Mouse (Mus musculus): ENCODE data around the gene Nostrin. TPM values are rescaled to one million over a fixed set of nuclear protein-coding genes. Genes with fewer than 3 reads are reported as not detected.

Nostrin gene
- polyA plus RNA-seq (2021; fragmentation: Nextera tagmentation) = 2.1 and 2.4 TPM in 2 replicates
- long read RNA-seq, experiment 1, transcript Nostrin-201 (16 exons, 1,808 nt) = major isoform, 13 of 18 reads
- long read RNA-seq, experiment 1, partial matches to known transcripts = 0 of 18 reads
- long read RNA-seq, experiment 1, other reads (novel, unspliced or antisense) = 5 of 18 reads
- long read RNA-seq, experiment 2, partial matches to known transcripts = 4 of 5 reads
- long read RNA-seq, experiment 2, other reads (novel, unspliced or antisense) = 1 of 5 reads

GRCm38 (mm10) chr2:69135661-69136576 lies at the start of gene Nostrin:
Gene Nostrin, plus strand, starts transcription at chr2:69135800.

GRCm38 (mm10) chr2:69205791-69206351 lies 70.3 kb downstream of the Nostrin start, which contains the start of gene Spc25:
Gene Spc25, minus strand, starts transcription at chr2:69206194.

GRCm38 (mm10) chr2:69210773-69211172 lies 75.2 kb downstream of the Nostrin start, which contains the start of gene G6pc2:
Gene G6pc2, plus strand, starts transcription at chr2:69211073.

Other genes with a start within 250 kb of the Nostrin start
- 0.73 and 0.93 TPM in 2 replicates for gene Spc25, start 70.4 kb downstream of the Nostrin start, polyA plus RNA-seq (2021; fragmentation: Nextera tagmentation)
- gene G6pc2, start 75.3 kb downstream of the Nostrin start, polyA plus RNA-seq (2021; fragmentation: Nextera tagmentation) = not detected in 2 replicates
- gene Abcb11, start 206.8 kb downstream of the Nostrin start, polyA plus RNA-seq (2021; fragmentation: Nextera tagmentation) = not detected in 2 replicates
- gene Dhrs9, start 244.6 kb downstream of the Nostrin start, polyA plus RNA-seq (2021; fragmentation: Nextera tagmentation) = not detected in 2 replicates